Mouse (Mus musculus) left cerebral cortex, postnatal 10 days (tissue): ENCODE measurements at regions not wholly inside any gene's neighbourhood (a gene's known extent, or its start where the extent isn't known, plus 50 kb on each side); places are given as distances from the start of the nearest gene placed in this dataset.

Experiments used
- DNase-seq, 2 experiments: peaks; one replicate each; pipeline ENCODE4 v3.0.0; 2021 to 2022; ENCODE audit warnings: low spot score in 2 of 2, mixed read lengths in 1 of 2; ENCODE audit errors: extremely low spot score in 1 of 2
- intact Hi-C: fragments of 180-260 bp; cut with DNase I; formaldehyde crosslinking; loops from one replicate; pipeline ENCODE4 v1.15.1; 2025

GRCm38 (mm10) chr8:42973619-42974539 is 167.4 kb downstream of the Triml1 start:
- intact Hi-C loops: no loop called here

GRCm38 (mm10) chr8:42972545-42972944 is 168.7 kb downstream of the Triml1 start:
- intact Hi-C loops: no loop called here
- no peak for DNase-seq

More at GRCm38 (mm10) chr8:42973619-42974539, 167.4 kb downstream of the Triml1 start:
- DNase-seq: no peak

DNA sequence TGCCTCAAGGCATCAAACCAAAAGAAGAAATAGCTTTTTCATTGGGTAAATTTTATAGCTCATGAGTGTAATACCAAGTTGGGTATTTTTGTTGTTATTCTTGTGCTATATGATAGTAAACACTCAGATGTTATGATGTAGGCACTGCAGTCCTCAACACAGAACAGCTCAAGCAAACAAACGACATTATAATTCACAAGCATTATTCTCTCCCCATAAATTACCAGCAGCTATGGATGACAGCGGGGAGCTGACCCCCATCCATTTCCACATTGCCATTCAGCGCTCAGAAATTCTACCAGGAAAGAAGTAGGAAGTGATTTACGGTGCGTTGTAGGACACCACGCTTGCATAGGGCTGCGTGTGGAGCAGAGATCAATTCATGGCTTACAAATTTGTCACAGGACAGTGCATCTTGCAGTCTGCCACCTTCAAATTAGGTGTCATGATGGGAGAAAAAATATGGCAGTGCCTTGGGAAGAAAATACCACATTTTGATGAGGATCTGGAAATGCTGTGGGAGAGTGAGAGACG is 173.4 kb downstream of the Triml1 start:
- no peak for DNase-seq
- intact Hi-C loops: no loop called here

- intact Hi-C loops: no loop called here
- DNase-seq: no peak
These were observed 176.8 kb downstream of the Triml1 start for GRCm38 (mm10) chr8:42964507-42964906.

GRCm38 (mm10) chr8:42958052-42958805 is 183.1 kb downstream of the Triml1 start:
- intact Hi-C loops: no loop called here
- DNase-seq: peak in 1 of 2 experiments; percentile 4

- no peak for DNase-seq
- intact Hi-C loops: no loop called here
These were observed 208.7 kb downstream of the Triml1 start for GRCm38 (mm10) chr8:42932609-42933008.

DNA sequence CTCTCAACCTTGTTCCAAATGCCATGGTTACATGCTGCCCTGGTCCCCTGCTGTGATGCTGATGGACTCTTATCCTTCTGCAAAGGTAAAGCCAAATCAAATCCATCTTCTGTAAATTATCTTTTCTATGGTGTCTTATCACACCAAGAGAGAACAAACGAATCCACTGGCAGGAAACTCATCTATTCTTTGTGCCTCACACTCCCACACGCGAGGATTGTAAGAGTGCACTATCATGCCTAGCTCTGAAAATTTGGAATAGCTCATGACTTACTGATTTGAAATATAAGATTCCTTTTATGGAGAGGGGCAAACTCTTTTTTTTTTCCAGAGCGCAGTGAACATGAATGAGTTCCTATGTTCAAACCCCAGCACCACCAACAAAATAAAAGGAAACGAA is 249.6 kb downstream of the Triml1 start:
- intact Hi-C loops: no loop called here
- DNase-seq: no peak

GRCm38 (mm10) chr8:42886516-42886915 is 254.8 kb downstream of the Triml1 start:
- no peak for DNase-seq
- intact Hi-C loops: no loop called here

GRCm38 (mm10) chr8:42870262-42870661 is 271.0 kb downstream of the Triml1 start:
- DNase-seq: no peak
- intact Hi-C loops: no loop called here
